Mouse (Mus musculus) monocyte, adult 5-6 weeks (primary cell): ENCODE measurements at regions not wholly inside any gene's neighbourhood (a gene's known extent, or its start where the extent isn't known, plus 50 kb on each side); places are given as distances from the start of the nearest gene placed in this dataset.

ENCODE experiments used
- ATAC-seq: fragments of 153-309, 156-312 bp; replicated peaks from 2 replicates; pipeline ENCODE4 v1.8.0; 2017; ENCODE audit warnings: mild to moderate bottlenecking; ENCODE audit not compliant: low TSS enrichment, insufficient number of reproducible peaks, severe bottlenecking, poor library complexity, low FRiP score

DNA sequence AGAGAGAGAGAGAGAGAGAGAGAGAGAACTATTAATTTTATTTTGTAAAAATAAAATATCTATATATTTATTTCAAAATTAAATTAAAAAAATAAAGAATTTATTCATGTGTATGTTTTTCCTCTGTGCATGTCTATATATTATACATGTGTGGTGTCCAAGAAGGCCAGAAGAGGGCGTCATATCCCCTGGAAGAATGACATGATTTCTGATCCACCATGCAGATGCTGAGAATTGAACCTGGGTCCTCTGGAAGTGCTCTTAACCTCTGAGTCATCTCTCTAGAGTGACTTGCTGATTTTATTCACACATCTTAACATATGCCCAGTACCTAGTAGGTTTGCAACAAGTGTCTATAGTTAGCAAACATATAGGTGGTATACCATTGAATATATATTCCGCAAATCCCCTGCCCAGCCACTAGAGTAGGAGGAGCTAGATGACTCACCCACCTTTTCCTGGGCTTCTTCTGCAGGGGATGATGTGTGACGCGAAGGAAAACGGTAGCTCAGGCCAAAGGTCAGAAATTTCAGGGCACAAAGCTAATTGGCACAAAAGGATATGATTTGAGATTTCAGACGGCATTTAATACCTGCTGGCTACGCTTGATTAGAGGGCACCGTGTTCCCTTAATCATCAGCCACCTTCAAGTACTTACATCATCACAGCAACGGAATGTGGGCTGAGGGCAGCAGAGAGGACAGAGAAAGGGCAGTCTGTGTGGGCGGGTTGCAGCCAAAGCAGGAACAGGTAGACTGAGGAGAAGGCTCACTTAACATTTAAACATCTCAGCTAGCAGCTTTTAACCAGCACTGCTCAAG is 105.3 kb upstream of the Map4k3 start:
- ATAC-seq: no peak

DNA sequence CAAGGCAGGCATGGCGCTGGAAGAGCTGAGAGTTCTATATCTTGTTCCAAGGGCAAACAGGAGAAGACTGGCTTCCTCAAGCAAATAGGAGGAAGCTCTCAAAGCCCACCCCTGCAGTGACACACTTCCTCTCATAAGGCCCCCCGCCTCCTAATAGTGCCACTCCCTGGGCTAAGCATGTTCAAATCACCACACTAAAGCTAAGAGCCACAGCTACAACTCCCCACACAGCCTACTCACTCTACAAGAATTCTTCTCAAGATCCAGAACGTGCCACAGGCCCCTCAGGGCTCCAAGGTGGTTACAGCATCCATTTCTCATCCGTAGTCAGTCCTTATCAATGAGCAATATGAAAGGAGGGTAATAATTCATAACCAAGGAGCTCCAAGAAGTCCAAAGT is 103.4 kb upstream of the Map4k3 start:
- no peak for ATAC-seq

DNA sequence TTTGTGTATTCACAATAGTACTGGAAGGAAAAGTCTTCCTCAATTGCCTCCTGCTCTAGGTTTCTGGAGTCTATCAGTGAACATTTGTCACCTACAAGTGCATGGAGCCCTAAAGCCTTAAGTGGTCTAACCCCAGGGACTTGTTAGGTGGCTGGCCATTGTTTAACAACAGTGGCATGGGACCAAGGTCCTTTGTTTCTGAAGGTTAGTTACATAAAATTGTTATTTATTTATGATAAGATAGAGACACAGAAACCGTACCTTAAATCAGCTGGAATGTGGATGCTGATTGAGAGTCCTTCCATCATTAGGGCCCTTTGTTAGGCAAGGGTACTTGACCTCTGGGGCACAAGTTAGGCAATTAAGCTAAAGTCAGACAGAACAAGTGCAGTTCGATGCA is 99.6 kb upstream of the Map4k3 start:
- ATAC-seq: no peak

DNA sequence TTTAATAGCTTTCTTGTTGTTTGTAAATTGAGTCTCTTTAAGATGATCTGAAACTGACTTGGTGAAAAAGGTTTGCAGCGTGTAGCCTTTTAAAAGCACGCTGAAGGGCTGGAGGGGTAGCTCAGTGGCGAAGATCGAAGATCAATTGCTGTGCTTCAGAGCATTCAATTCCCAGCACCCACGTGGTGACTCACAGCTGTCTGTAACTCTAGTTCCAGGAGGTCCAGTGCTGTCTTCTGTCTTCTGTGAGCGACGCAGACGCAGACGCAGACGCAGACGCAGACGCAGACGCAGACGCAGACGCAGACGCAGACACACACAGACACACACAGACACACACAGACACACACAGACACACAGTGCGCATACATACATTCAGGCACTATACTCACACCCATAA is 99.1 kb upstream of the Map4k3 start:
- ATAC-seq: no peak

DNA sequence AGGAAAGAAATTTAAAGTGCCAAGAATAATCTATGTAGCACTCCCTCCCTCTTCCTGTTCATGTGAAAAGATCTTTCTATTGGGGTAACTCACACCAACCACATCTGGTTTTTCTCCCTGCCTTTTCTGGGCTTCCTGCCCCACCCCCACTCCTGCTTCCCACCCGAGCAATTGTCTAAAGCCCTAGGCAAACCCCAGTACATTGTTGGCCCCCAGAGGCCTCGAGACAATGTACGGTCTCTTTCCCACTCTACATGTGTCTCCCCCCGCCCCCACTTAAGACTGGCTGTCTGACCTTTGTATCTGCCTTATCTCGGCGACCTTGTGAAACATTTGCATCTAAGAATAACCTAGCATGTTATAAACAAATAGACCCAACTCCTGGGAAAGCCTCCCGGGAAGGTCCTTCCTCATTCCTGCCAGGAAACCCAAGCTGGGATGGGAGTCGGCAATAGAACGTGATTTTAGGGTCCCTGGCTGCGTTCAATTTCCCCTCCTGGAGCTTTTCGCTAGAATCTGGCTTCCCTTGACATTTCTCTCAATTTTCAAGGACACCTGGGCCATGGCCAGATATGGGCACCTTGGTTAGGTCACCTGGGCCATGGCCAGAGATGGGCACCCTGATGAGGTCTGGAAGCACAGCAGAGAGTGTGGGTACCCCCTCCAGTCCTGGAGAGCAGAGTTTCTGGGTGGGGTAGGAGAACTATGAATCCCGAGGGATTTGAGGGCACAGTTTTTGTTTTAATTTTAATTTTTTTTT is 97.9 kb upstream of the Map4k3 start:
- ATAC-seq: no peak

DNA sequence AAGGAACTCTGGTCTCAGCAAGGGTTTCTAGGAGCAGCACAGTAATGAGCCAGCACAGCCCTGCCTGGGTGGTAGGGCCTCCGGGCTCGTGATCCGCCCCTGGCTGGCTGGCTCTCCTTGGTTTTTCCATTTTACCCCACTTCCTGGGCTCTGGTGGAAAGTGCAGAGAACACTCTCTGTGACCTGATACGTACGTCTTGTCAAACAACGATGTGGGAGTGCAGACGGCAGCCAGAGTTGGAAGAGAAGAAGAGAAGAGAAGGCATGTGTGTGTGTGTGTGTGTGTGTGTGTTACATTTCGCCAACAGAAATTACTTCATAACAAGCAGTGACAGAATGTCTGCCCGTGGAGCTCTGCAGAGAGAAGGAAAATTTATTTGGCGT is 97.2 kb upstream of the Map4k3 start:
- ATAC-seq: no peak

DNA sequence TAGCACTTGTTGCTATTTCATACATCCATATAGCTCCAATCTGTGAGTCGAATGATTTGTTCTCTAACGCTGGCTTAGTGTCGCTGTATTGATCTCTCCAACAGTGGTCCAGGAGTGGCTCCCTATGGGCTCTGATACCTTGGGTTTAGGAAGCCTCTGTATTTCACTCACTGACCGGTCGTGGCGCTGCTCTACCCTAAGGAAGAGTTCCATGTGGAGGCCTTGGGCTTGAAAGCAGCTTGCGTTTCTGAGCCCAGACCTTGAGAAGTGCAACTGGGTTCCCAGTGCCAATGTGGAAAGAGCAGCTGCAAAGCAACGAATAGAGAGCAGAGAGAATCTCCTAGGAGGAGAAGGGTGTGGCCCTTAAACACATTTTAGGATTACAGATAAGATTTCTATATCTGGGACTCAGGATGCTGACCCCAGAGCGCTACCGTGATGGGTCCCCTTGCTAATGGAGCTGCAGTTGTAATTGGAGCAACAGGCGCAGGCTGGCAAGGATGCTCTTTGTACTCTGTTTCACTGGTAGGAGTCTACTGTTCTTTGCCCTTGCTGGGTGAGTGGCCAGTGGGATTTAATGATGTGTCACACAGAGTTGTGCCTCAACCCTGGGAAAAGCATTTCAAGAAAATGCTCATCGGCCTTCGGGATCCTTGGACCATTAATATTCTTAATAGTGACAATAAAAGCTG is 96.7 kb upstream of the Map4k3 start:
- ATAC-seq: no peak

DNA sequence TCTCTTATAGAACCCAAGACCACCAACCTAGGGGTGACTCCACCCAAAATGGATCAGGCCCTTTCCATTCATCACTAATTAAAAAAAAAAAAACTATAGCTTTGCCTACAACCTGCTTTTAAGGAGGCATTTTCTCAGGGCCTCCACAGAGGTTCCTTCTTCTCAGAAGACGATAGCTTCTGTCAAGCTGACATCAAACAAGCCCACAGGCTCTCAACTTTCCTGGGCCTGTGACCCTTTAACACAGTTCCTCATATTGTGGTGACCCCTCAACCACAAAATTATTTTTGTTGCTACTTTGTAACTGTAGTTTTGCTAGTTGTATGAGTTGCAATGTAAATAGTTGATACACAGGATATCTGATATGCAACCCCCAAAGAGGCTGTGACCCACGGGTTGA is 96.0 kb upstream of the Map4k3 start:
- ATAC-seq: no peak

DNA sequence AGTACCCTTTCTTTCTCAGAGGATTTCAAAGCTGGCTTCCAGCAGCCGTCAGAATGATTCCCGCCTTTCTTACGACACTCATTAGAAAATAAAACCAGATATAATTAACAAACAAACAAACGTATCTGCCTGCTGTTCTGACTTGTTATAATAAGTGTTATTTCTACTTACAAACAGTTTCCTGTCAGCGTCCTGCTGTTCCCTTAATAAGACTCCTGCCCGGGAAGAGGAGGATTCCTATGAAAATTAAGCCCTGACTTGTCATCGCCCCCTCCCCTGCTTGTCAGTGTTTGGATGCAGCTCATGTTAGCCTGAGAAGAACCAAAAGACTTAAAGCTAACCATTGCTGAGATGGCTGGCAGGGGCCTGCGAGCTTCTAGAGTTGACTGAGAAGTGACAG is 92.6 kb upstream of the Map4k3 start:
- ATAC-seq: no peak

DNA sequence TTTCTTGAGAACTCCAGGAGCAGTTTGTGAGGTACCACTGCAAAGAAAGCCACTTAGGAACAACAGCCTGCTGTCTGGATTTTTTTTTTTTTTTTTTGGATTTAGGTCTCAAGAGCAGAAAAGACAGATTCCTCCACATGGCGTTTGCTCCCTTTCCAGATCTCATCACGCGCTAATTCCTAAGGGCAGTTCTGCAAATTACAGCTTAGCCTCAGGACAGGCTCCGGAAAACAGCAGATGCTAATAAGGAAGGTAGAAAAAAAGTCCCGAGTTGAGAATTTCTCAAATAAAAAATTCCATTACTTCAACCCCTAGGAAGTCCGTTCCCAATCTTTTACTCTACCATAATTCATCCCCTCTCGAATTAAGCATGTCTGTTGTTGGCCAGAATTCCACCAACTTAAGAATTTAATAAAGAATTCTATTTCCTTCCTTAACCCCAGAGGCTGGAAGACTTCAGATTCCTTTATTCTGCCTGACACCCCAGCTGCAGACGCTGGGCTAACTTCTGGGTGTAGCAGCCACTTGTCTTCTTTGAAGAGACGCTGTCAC is 90.3 kb upstream of the Map4k3 start:
- no peak for ATAC-seq

DNA sequence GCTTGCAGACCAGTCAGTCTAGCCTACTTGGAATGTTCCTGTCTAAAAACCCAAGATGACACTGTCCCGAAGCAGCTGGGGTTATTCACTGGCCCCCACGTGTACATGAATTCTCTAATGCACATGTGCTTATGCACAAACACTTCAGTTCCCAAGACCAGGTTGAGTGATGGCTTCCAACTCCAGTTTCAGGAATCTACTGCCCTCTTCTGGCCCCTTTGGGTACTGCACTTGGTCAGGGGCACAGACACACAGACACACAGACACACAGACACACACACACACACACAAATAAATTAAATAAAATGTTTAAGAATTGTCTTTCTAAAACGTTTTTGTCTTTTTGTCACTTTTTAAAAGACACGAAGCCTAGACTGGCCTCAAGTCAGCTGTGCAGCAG is 87.5 kb upstream of the Map4k3 start:
- ATAC-seq: no peak

DNA sequence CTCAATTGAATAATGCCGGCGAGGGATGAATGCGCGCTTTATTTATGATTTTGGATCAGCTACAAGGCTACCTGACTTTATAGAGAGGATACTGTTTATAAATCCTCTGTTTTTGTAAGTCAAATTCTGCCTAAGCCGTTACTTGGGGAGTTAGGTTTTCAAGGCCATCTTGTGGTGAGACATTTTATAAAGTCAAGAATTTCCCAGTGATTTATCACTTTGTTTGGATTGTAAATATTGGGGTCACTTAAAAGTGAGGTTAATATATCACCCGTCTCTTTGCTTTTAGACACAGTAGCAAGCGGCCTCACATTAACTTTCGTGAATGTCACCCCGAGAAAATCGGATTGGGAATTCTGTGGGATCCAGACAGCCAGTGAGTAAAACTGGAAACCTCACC is 84.9 kb upstream of the Map4k3 start:
- ATAC-seq: no peak

DNA sequence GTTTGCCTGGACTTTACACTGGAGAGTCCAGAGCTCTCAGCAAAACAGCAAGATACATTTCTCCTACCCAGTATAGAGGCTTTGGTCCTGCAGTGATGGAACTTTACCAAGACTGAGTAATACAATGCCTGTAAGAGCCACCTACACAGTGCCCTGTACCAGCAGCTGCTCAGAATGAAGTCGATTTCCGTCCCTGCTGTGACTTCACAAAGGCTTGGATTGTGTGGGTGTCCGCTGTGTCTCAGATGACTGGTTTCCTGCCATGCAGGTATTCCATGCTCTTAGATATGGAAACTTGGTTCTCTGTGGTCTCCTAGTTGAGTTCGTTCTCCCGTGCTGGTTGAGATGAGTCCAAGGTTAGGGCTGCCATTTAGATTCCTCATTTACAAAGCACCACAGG is 81.0 kb upstream of the Map4k3 start:
- no peak for ATAC-seq

DNA sequence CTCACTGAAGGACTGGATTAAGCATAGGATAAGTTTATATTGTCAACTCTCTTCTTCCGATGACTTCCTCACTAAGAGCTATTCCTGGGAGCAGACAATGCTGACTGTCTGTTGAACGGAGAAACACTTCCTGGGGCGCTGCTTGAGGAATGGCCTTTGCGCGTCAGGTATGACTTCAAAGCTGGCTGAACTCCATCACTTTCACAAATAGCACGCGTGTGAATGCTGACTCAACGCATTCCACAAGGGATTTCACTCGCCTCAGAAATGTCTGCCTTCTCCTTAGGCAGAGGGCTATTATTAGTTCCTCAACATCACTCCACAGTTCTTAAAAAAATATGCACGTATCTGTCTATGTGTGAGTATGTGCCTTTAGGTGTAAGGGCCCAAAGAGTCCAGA is 79.8 kb upstream of the Map4k3 start:
- no peak for ATAC-seq

DNA sequence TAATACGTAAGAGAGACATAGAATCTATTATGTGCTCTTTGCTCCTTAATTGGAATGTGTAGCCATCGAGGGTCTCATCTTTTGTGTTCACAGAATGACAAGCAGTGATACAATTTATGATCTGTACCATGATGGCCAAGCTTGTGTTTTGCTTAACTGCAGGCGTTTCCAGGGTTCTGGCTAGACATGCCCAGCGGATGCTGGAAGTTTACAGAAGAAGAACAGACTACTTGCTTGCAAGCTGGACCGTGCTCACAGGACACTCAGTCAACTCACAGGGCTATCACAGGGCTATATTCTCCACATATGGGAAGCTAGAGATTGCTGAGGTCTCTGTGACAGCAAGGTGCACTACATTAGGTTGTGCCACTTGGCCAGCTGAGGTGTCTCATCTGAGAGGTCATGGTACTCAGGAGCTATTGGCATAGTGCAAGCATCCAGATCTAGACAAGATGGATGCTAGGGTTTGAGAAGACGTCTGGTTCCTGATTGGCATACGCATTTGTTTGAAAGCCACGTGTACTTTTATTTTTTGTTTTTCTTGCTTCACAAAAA is 75.2 kb upstream of the Map4k3 start:
- ATAC-seq: no peak

DNA sequence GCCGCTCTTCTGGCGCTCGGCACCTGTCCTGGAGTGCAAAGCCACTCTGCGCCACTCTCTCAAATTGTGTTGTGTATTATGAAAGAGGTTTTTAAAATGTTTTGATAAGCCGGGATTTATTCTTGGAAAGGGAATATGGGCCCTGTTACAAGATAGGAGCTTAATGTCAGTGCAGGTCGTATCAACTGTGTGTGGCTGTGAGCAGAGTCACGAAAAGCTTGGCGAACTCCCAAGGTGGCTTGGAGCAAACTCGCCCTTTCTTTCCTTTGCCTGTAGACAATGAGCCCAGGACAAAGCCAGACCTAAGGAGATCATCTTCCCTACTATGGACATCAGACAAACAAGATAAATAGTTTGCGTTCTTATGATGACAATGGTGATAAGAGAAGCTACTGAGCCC is 74.3 kb upstream of the Map4k3 start:
- ATAC-seq: no peak

DNA sequence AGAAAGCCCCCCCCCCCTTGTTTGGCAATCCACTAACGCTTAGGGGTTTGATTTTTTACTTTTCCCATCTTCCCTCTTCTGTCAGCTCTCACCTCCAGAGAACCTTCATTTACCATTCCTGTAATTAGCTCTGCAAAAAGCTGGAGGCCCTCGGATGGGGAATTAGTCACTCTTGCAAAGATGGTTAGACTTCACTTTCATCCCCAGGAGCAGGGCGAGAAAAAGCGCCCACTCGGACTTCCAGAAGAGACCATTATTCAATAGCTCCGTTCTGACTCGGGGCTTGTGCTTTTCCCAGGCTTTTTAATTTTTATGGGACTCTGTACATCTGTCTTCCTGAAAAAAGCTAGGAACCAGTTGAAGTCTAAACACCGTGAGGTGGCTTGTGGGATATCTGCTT is 73.7 kb upstream of the Map4k3 start:
- no peak for ATAC-seq

DNA sequence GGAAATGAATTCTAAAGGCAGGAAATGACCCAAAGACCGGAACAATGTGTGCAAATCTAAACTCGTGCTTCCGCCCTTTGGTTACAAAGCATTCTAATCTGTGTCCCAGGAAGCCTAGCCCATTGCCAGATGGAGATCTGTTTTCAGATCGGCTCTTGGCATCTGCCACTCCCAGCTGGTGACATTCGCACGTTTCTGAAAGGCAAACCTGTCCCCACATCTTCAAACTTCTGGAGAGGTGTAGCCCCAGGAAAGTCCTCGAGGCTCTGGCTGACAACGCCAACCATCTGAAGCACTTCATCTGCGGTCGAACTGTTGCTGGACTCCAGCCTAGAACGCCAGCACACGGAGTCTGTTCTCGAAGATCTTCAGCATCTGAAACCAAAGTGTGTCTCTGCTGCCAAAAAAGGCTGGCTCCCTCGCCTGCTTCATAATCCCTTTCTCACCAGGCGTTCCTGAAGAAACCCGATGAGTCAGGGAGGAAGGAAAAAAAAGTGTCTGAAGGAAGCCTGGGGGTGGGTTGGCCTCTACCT is 73.2 kb upstream of the Map4k3 start:
- ATAC-seq: no peak

DNA sequence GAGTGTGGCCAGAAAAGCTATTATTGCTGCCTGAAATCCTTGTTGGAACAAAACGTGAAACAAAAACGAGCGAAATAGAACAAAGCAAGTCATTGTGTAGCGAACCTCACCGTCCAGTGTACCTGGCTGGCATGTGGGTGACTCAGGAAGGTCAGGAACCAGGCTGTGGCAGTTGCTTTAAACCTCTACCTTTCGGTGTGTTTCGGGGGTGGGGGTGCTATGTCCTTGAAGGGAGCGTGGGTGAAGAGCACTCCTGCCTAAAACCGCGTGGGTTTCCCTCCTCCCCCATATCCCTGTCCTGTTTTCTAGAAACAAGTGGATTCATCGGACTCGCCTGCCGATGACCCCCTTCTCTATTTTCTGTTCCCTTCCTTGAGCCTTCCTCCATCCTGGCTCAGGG is 72.6 kb upstream of the Map4k3 start:
- ATAC-seq: no peak
